Mouse (Mus musculus) stomach, embryonic 15.5 days (tissue): ENCODE results near the gene Coq2. TPM values are rescaled to one million over a fixed set of nuclear protein-coding genes. Genes with fewer than 3 reads are reported as not detected.

Experiments used
- ATAC-seq: fragments of 200-750 bp; cut with Nextera tagmentation; 2 replicates; pipeline ENCODE4 v1.8.0; 2017; ENCODE audit warnings: low read depth, moderate number of reproducible peaks, moderate TSS enrichment; ENCODE audit not compliant: insufficient read depth, low FRiP score
- H3K27ac ChIP-seq: fragments of 300-500 bp; sonication (generic); 2 replicates; pipeline ENCODE4 v1.5.1; 2015; ENCODE audit warnings: mild to moderate bottlenecking, inconsistent platforms
- H3K27me3 ChIP-seq: fragments of 300-500 bp; sonication (generic); replicated peaks from 2 replicates; pipeline ENCODE4 v1.6.1; 2015; ENCODE audit warnings: inconsistent platforms
- H3K36me3 ChIP-seq: fragments of 300-500 bp; sonication (generic); 2 replicates; pipeline ENCODE4 v1.6.1; 2015; ENCODE audit warnings: inconsistent platforms
- H3K4me1 ChIP-seq: fragments of 300-500 bp; sonication (generic); 2 replicates; pipeline ENCODE4 v1.6.1; 2015; ENCODE audit warnings: inconsistent platforms
- H3K4me2 ChIP-seq: fragments of 300-500 bp; sonication (generic); 2 replicates; pipeline ENCODE4 v1.6.1; 2015; ENCODE audit warnings: mild to moderate bottlenecking, inconsistent platforms
- H3K4me3 ChIP-seq: fragments of 300-500 bp; sonication (generic); replicated peaks from 2 replicates; pipeline ENCODE4 v1.5.1; 2015; ENCODE audit warnings: inconsistent platforms
- H3K9ac ChIP-seq: fragments of 300-500 bp; sonication (generic); 2 replicates; pipeline ENCODE4 v1.6.1; 2015; ENCODE audit warnings: inconsistent platforms
- H3K9me3 ChIP-seq: fragments of 300-500 bp; sonication (generic); 2 replicates; pipeline ENCODE4 v1.6.1; 2016; ENCODE audit warnings: inconsistent platforms
- WGBS: fragments of 180-500 bp; shearing (Covaris S2); methylation state at CpG from one replicate; pipeline ENCODE4 v1.1.7; 2015; 5-methylcytosine and 5-hydroxymethylcytosine counted together
- polyA plus RNA-seq: library from polyadenylated mRNA; unstranded; fragments of >200 nt; fragmentation: Nextera tagmentation; extraction: Ambion mirVana; gene quantifications from 2 replicates; pipeline ENCODE4 v1.2.1, GENCODE M21; 2015

Coq2 gene
- 63.3 and 66.4 TPM in 2 replicates for polyA plus RNA-seq

DNA sequence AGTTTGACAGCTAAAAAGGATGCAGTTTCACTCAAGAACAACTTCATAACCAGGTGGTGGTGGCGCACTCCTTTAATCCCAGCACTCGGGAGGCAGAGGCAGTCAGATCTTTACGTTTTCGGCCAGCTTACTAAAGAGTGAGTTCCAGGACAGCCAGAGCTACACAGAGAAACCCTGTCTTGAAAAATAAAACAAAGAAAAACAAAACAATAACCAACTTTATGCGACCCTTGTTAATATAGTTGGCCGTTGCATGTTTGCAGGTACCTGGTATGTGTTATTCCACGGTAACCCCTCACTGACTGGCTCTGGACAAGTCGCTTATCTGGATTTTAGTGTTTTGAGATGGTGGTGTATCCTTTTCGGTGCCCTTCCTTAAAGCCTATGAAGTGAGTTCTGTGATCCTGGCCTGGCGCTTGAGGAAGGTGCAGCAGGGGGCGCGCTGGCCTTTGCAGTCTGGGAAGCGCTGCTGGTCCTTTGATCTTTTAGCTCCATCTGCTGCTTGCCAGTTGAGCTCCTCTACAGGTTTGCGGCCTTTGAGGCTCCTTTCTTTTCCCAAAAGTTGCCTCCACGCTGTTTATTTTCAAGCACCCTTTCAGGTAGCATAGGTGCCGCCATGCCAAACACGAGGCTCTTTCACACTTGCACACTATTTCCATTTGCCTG, at the start of gene Coq2:
Gene Coq2, minus strand, starts transcription at position 430 of the 666 bp plus-strand sequence.
- ATAC-seq: peak; percentile 44; the same call in 1 of the 2 replicates
- Histone ChIP-seq H3K9ac (peak within 1 kb of the TSS; percentile 70), H3K4me2 (peak within 1 kb of the TSS; percentile 66), H3K36me3 (no peaks in the 10 kb centered on the region), H3K27me3 (no peaks in the 10 kb centered on the region), H3K9me3 (no peaks in the 10 kb centered on the region), H3K27ac (peak within 1 kb of the TSS; percentile 89), H3K4me1 (peaks cover 8% of the 10 kb centered on the region), H3K4me3 (peak within 1 kb of the TSS; percentile 77)
- WGBS: 8% methylated on average over 17 of the region's 17 CpGs

DNA sequence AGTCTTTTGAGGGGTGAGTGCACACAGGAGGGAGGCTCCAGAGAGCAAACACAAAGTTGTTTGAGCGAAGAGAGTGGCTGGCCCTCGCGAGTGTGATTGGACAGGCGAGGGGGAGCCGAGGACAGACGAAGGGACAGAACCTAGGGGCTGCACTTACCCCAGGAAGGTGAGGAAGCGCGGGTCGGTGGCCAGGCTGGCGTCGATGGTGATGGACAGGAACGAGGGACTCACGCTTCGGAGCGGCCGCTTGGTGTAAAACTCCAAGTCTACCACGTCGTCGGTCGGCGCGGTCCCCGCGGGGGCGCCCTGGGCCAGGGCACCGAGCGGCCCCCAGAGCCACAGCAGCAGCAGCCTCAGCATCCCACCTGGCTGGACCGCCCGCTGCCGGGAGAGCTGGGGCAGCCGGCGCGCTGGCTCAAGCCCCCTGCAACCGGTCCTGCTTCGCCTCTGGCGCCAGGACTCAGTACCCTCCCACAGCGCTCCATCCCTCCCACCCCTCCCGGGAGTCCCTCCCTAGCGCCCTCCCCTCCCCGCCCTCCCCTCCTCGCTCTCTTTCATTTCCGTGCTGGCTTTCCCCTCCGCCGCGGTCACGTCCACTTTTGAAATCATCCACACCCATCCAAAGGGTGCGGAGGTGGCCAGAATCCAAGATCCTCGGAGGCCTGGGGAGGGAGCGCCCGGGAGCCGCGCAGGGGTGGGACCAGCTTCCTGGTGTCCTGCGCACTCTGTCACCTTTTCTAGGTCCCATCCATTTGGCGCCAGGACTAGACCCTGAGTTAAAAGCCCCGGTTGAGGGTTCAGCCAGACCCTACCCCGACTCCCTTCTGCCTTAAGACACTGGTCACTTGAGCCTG, 44.5 kb upstream of the Coq2 start, which contains the start of gene Hpse:
Gene Hpse, minus strand, starts transcription at position 482 of the 854 bp plus-strand sequence.
- H3K4me1 ChIP-seq: 0 out of 2 replicates have a peak, but pooled peaks cover 2% of the 10 kb centered on the region
- no peaks in the 10 kb centered on the region for H3K36me3 ChIP-seq
- H3K9me3 ChIP-seq: no peaks in the 10 kb centered on the region
- no peaks in the 10 kb centered on the region for H3K27me3 ChIP-seq
- H3K27ac ChIP-seq: no peak within 1 kb of the TSS; the same call in 1 of the 2 replicates
- peak within 1 kb of the TSS; percentile 97 for H3K4me2 ChIP-seq
- WGBS: 1% methylated on average over 56 of the region's 56 CpGs
- H3K9ac ChIP-seq: peak within 1 kb of the TSS; percentile 37; the same call in 1 of the 2 replicates
- ATAC-seq: peak; percentile 86
- peak within 1 kb of the TSS; percentile 60 for H3K4me3 ChIP-seq

DNA sequence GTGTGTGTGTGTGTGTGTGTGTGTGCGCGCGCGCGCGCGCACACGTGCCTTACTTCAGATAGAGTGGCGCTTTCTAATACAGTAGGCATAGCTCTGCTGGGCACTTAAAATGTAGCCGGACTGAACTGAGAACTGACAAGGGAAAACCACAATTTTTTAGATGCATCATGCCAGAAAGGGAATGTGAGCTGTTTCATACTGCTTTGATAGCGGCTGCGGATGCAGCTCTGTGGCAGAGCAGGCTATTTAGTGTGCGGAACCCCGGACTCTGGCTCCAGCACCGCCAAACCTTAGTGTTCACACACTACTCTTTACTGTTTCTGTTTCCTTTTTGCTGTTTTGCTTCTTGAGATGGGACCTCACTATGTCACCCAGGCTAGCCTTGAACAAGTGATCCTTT, 41.8 kb upstream of the Coq2 start:
- H3K4me2 ChIP-seq: no peak overlapping the region
- WGBS: 92% methylated on average over 15 of the region's 15 CpGs

DNA sequence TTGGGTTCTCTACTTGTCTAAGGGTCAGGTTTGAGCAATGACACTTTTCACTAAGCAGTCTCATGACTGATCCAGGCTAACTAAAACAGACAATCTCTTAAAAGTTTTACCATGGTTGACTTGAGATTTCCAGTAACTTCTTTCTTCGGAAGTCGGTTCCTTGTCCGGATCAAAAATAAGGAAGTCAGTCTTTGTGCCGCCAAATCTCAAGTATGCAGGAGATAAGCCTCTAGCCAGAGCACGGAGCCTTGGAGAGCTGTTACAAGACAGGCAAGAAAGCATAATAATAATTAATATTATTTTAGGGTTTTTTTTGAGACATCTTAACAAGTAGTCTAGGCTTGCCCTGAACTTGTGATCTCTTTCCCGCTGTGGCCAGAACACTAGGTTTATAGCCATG, 36.3 kb upstream of the Coq2 start:
- Histone ChIP-seq H3K27me3 (no peaks in the 10 kb centered on the region), H3K4me1 (no peaks in the 10 kb centered on the region), H3K9ac (no peak overlapping the region), H3K36me3 (no peaks in the 10 kb centered on the region), H3K4me2 (no peak overlapping the region), H3K27ac (no peak overlapping the region), H3K4me3 (no peak overlapping the region), H3K9me3 (no peaks in the 10 kb centered on the region)
- no peak for ATAC-seq
- WGBS: 76% methylated on average over 6 of the region's 6 CpGs

More for the DNA sequence above, 41.8 kb upstream of the Coq2 start:
- Histone ChIP-seq H3K4me3 (no peak overlapping the region), H3K36me3 (no peaks in the 10 kb centered on the region), H3K27me3 (no peaks in the 10 kb centered on the region), H3K4me1 (0 out of 2 replicates have a peak, but pooled peaks cover 2% of the 10 kb centered on the region), H3K9me3 (no peaks in the 10 kb centered on the region), H3K27ac (no peak overlapping the region), H3K9ac (no peak overlapping the region)
- no peak for ATAC-seq

DNA sequence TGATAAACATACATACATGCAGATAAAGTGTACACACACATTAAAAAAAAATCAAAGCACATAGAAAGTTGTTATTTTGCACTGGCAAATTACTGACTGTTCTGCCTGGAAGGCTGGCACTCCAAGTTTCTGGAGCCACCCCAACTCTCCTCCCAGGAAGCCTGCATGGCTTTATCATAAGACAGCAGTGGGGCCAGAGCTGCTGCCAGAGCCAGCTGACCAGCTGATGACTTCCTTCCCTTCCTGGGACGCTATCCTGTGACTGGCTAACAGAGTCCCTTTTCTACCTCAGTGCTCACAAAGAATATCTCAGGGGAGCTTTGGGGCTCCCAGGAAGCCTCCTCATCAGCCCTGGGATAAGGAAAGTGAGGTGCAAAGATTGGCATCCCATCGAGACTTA, 35.1 kb upstream of the Coq2 start:
- WGBS: 68% methylated on average over 2 of the region's 2 CpGs
- H3K9me3 ChIP-seq: no peaks in the 10 kb centered on the region
- no peaks in the 10 kb centered on the region for H3K27me3 ChIP-seq
- H3K9ac ChIP-seq: no peak overlapping the region
- ATAC-seq: no peak
- H3K36me3 ChIP-seq: no peaks in the 10 kb centered on the region
- no peak overlapping the region for H3K27ac ChIP-seq
- H3K4me1 ChIP-seq: no peaks in the 10 kb centered on the region
- H3K4me2 ChIP-seq: no peak overlapping the region
- no peak overlapping the region for H3K4me3 ChIP-seq

DNA sequence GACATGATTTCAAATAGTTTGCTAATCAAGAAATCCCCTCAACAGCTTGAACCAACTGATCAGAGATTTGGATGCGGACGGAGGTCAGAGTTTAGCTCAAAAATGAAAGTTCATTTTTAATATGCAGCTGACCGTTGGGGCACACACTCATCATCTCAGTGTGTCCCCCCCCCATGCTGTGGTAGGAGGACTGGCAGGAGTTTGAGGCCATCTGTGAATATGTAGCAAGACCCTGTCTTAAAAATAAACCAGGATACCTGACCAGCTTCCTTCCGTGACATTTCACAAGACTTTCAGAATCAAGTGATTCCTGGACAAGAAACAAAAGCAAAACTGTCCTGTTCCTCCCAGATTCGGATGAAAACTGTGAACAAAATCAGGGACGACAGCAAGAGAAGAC, 34.1 kb upstream of the Coq2 start:
- WGBS: 83% methylated on average over 6 of the region's 6 CpGs

DNA sequence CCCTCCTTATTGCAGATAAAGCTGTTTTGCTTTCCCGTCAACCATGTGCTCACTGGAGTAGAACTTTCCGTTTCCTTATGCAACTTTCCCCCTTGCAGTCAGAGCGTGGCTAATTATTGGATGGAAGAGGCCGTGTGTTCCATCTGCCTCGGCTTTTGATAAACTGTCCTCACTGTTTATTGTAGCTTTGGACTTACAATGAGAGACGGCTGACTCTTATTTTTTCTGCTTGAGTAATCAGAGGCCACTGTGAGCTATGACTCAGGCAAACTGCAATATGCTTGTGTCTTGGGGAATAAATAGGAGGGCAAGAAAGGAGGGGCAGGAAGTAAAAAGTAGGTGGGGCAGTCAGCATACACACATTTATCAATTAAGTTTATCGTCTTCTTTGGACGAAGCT, 31.7 kb upstream of the Coq2 start:
- no peaks in the 10 kb centered on the region for H3K4me1 ChIP-seq
- H3K4me3 ChIP-seq: no peak overlapping the region
- H3K9ac ChIP-seq: no peak overlapping the region
- no peak for ATAC-seq
- H3K4me2 ChIP-seq: no peak overlapping the region
- H3K27ac ChIP-seq: no peak overlapping the region
- no peaks in the 10 kb centered on the region for H3K36me3 ChIP-seq
- no peaks in the 10 kb centered on the region for H3K27me3 ChIP-seq
- 56% methylated on average over 8 of the region's 8 CpGs for WGBS
- no peaks in the 10 kb centered on the region for H3K9me3 ChIP-seq

More for the DNA sequence above, 34.1 kb upstream of the Coq2 start:
- no peaks in the 10 kb centered on the region for H3K27me3 ChIP-seq
- H3K4me2 ChIP-seq: no peak overlapping the region
- H3K4me3 ChIP-seq: no peak overlapping the region
- no peak overlapping the region for H3K9ac ChIP-seq
- H3K4me1 ChIP-seq: no peaks in the 10 kb centered on the region
- no peak overlapping the region for H3K27ac ChIP-seq
- H3K36me3 ChIP-seq: no peaks in the 10 kb centered on the region
- no peaks in the 10 kb centered on the region for H3K9me3 ChIP-seq
- ATAC-seq: no peak

DNA sequence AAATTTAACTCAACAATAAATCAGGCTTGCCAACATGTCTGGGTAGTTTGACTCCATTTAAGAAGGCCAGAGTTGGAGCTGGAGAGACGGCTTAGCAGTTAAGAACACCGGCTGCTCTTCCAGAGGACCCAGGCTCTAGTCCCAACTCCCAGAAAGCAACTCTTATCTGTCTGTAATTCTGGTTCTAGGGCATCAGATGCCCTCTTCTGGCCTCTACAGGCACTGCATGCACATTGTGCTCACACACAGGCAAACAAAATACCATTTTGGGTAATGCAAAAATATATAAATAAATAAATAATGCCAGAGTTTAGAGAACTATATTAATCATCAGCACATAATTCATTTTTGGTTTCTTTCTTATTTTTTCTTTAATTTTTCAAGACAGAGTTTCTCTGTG, 29.3 kb upstream of the Coq2 start:
- Histone ChIP-seq H3K4me2 (no peak overlapping the region), H3K4me1 (no peaks in the 10 kb centered on the region), H3K27ac (no peak overlapping the region), H3K4me3 (no peak overlapping the region), H3K9ac (no peak overlapping the region), H3K9me3 (no peaks in the 10 kb centered on the region), H3K27me3 (no peaks in the 10 kb centered on the region), H3K36me3 (no peaks in the 10 kb centered on the region)
- WGBS: 92% methylated on average over 2 of the region's 2 CpGs
- no peak for ATAC-seq

DNA sequence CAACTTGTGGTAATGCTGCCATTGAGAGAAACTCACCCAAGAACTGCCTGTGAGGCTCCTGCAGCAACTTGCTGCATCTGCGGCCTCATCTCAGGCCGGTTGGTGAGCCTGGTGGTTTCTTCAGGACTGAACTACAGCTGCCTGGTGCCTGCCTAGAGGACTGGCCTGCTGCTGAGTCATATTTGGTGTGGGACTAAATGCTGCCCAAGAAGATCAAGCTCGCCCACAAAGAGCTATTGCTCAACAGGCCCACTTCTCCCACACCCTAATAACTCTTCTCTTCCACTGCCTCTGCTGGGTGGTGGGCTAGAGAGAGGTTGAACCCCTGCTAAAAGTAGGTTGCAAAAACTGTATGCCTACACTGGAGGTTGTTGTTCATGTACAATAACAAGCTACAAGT, 27.4 kb upstream of the Coq2 start:
- Histone ChIP-seq H3K4me2 (no peak overlapping the region), H3K36me3 (no peaks in the 10 kb centered on the region), H3K9ac (no peak overlapping the region), H3K4me3 (no peak overlapping the region), H3K27ac (no peak overlapping the region), H3K4me1 (no peaks in the 10 kb centered on the region), H3K9me3 (no peaks in the 10 kb centered on the region), H3K27me3 (no peaks in the 10 kb centered on the region)
- ATAC-seq: no peak
- WGBS: 87% methylated on average over 3 of the region's 3 CpGs

DNA sequence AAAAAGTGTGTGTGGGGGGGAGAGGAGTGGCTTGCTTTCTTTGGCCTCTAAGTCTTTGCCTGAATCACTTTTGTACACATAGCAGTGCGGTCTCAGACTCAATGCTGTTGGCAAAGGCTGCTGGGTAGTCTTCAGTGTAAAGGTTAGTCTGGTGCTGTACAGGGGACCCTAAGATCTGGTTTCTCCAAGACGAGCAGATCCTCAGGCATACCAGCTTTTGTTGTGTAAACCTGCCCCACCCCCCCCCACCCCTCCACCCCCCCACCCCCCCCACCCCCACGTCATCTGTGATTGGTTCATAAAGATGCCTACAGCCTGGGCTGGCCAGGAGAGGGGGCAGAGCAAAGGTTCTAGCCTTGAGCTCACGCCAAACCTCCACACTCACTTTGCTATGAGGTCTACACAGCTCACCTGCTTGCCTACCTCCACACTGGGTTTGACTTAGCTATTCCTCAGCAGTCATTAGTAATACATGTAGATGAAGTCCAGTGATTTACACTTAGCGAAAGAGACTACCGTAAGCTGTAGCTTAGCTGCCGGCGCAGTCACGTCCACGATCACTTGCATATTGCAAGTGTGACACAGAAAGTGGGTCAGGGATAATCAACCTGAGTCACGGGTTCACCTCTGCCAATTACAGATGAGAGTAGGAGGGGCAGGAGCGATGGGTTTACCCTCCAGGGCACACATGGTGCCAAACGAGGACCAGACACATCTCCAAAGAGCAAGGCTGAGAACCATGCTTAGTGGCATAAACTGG, 26.1 kb upstream of the Coq2 start:
- WGBS: 77% methylated on average over 13 of the region's 13 CpGs
- Histone ChIP-seq H3K9me3 (no peaks in the 10 kb centered on the region), H3K4me1 (no peaks in the 10 kb centered on the region), H3K9ac (no peak overlapping the region), H3K4me3 (no peak overlapping the region), H3K4me2 (no peak overlapping the region), H3K27ac (no peak overlapping the region), H3K36me3 (no peaks in the 10 kb centered on the region), H3K27me3 (no peaks in the 10 kb centered on the region)
- ATAC-seq: no peak

DNA sequence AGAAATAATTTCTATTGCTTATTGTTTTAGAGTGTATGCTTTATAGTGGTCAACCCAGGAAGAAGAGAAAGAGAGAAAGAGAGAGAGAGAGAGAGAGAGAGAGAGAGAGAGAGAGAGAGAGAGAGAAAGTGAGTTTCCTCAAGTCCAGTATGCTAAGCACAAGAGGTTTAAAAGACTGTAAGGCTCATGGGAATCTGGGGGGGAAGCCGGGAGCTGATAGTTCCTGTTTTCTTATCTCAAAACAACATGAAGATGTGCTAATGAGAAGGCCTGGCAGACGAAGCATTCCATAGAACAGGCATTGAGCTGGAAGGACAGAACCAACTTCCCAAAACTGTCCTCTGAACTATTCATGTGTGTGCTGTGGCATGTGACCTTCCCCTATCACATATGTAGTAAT, 22.9 kb upstream of the Coq2 start:
- no peak for ATAC-seq
- no peak overlapping the region for H3K4me3 ChIP-seq

More for the DNA sequence above, 22.9 kb upstream of the Coq2 start:
- no peaks in the 10 kb centered on the region for H3K27me3 ChIP-seq
- H3K4me1 ChIP-seq: no peaks in the 10 kb centered on the region
- no peaks in the 10 kb centered on the region for H3K9me3 ChIP-seq
- H3K27ac ChIP-seq: no peak overlapping the region
- H3K36me3 ChIP-seq: no peaks in the 10 kb centered on the region
- no peak overlapping the region for H3K4me2 ChIP-seq
- 62% methylated on average over 2 of the region's 2 CpGs for WGBS
- no peak overlapping the region for H3K9ac ChIP-seq
